Mouse (Mus musculus): Measurements from ENCODE around the gene Tbck. TPM values are rescaled to one million over a fixed set of nuclear protein-coding genes. Genes with fewer than 3 reads are reported as not detected.

The Tbck gene
- polyA plus RNA-seq, 1 experiment from 2014 or later = 28.8 TPM

DNA sequence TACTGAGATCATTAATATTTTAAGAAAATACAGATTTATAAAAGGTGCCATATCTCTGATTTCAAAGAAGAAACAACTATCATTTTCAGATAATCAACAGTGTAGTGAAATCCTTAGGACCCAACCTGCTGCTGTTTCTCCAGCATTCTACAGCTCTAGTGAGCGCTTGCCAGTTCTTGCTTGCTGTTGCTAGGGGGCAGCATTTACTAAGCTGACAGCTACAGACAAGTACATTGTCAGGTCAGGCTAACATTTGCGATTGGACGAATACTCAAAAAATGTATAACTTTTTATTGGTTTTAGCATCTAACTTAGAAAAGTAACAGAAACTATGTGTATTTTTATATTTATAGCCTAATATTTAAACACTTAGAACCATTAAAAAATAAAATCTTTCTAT is 63.1 kb downstream of the Tbck start:
- 52% methylated on average over 3 of the region's 3 CpGs for WGBS

DNA sequence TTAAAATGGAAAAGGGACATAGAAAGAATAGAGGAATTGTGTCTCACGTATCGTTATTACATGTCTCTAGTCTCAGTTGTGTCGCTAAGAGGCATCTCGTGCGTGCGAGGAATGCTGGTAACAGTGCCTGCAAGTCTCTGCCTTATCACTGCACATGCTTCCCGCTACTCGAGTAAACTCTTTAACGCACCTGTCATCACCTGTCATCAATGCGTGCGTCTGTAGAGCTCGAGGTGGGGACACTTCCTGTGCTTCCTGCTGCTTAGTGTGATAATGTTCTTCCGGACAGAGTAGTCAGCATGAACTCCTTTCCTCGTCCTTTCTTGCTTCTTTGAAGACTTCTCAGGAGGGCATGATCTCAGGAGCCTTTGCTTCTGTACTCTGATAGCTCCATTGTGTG is 63.8 kb downstream of the Tbck start:
- no peaks in the 10 kb centered on the region for H3K9me3 ChIP-seq (ENCODE audit: control insufficient read depth, low read length)
- DNase-seq (ENCODE audit: low spot score) (no peak), ATAC-seq (ENCODE audit: low FRiP score) (no peak)
- H3K4me1 ChIP-seq (replicated peaks; ENCODE audit: control insufficient read depth, insufficient read depth, low read length) = no peaks in the 10 kb centered on the region
- H3K27ac ChIP-seq (ENCODE audit: low read depth, low read length) = no peak overlapping the region
- H3K27me3 ChIP-seq (ENCODE audit: control insufficient read depth, insufficient read depth, low read length) = no peaks in the 10 kb centered on the region
- H3K9ac ChIP-seq (ENCODE audit: low read depth, low read length) = no peak overlapping the region
- H3K4me2 ChIP-seq (replicated peaks; ENCODE audit: low read depth, low read length) = no peak overlapping the region
- no peaks in the 10 kb centered on the region for H3K36me3 ChIP-seq (ENCODE audit: control insufficient read depth, insufficient read depth, low read length)
- no peak overlapping the region for H3K4me3 ChIP-seq (ENCODE audit: low read depth, low read length)
- WGBS = 78% methylated on average over 14 of the region's 14 CpGs

More for the DNA sequence above, 63.1 kb downstream of the Tbck start:
- Histone ChIP-seq H3K4me1 (replicated peaks; ENCODE audit: control insufficient read depth, insufficient read depth, low read length) (no peaks in the 10 kb centered on the region), H3K27me3 (ENCODE audit: control insufficient read depth, insufficient read depth, low read length) (no peaks in the 10 kb centered on the region), H3K27ac (ENCODE audit: low read depth, low read length) (no peak overlapping the region), H3K9me3 (ENCODE audit: control insufficient read depth, low read length) (no peaks in the 10 kb centered on the region), H3K9ac (ENCODE audit: low read depth, low read length) (no peak overlapping the region), H3K4me2 (replicated peaks; ENCODE audit: low read depth, low read length) (no peak overlapping the region), H3K4me3 (ENCODE audit: low read depth, low read length) (no peak overlapping the region), H3K36me3 (ENCODE audit: control insufficient read depth, insufficient read depth, low read length) (no peaks in the 10 kb centered on the region)
- DNase-seq (ENCODE audit: low spot score) (peak; percentile 61), ATAC-seq (ENCODE audit: low FRiP score) (peak; percentile 80)

- Histone ChIP-seq H3K4me1 (replicated peaks; ENCODE audit: control insufficient read depth, insufficient read depth, low read length) (no peaks in the 10 kb centered on the region), H3K9ac (ENCODE audit: low read depth, low read length) (no peak overlapping the region), H3K27me3 (ENCODE audit: control insufficient read depth, insufficient read depth, low read length) (no peaks in the 10 kb centered on the region), H3K9me3 (ENCODE audit: control insufficient read depth, low read length) (no peaks in the 10 kb centered on the region), H3K36me3 (ENCODE audit: control insufficient read depth, insufficient read depth, low read length) (no peaks in the 10 kb centered on the region), H3K27ac (ENCODE audit: low read depth, low read length) (no peak overlapping the region), H3K4me2 (replicated peaks; ENCODE audit: low read depth, low read length) (no peak overlapping the region), H3K4me3 (ENCODE audit: low read depth, low read length) (no peak overlapping the region)
- DNase-seq (ENCODE audit: low spot score) (no peak), ATAC-seq (ENCODE audit: low FRiP score) (no peak)
- 94% methylated on average over 3 of the region's 3 CpGs for WGBS
Observed at GRCm38 (mm10) chr3:132748750-132749149, 64.8 kb downstream of the Tbck start.

DNA sequence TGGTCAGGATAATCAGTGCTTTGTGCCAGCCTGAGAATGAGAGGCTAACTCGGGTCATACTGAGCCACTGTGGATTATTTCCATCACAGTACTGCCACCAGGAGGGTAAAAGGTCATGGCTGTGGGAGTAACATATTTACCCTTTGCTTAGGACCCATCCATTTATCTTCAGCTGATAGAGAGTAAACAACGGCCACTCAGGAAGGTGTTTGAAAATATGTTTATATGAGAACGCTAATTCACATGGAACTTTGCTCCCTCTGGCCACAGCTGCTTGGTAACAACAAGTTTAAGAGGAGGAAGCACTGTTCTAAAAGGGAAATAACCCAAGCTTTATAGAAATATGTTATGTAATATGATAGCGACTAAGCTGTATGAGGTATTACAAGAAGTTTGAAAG is 68.8 kb downstream of the Tbck start:
- no peak for ATAC-seq (ENCODE audit: low FRiP score)
- no peak for DNase-seq (ENCODE audit: low spot score)
- no peak overlapping the region for H3K4me2 ChIP-seq (replicated peaks; ENCODE audit: low read depth, low read length)
- H3K9ac ChIP-seq (ENCODE audit: low read depth, low read length) = no peak overlapping the region
- 79% methylated on average over 4 of the region's 4 CpGs for WGBS
- no peak overlapping the region for H3K27ac ChIP-seq (ENCODE audit: low read depth, low read length)
- H3K27me3 ChIP-seq (ENCODE audit: control insufficient read depth, insufficient read depth, low read length) = no peaks in the 10 kb centered on the region
- H3K9me3 ChIP-seq (ENCODE audit: control insufficient read depth, low read length) = no peaks in the 10 kb centered on the region
- no peaks in the 10 kb centered on the region for H3K4me1 ChIP-seq (replicated peaks; ENCODE audit: control insufficient read depth, insufficient read depth, low read length)
- H3K36me3 ChIP-seq (ENCODE audit: control insufficient read depth, insufficient read depth, low read length) = no peaks in the 10 kb centered on the region
- no peak overlapping the region for H3K4me3 ChIP-seq (ENCODE audit: low read depth, low read length)

- no peak for DNase-seq (ENCODE audit: low spot score)
- Histone ChIP-seq H3K9me3 (ENCODE audit: control insufficient read depth, low read length) (no peaks in the 10 kb centered on the region), H3K36me3 (ENCODE audit: control insufficient read depth, insufficient read depth, low read length) (no peaks in the 10 kb centered on the region), H3K4me2 (replicated peaks; ENCODE audit: low read depth, low read length) (no peak overlapping the region), H3K27ac (ENCODE audit: low read depth, low read length) (no peak overlapping the region), H3K9ac (ENCODE audit: low read depth, low read length) (no peak overlapping the region), H3K27me3 (ENCODE audit: control insufficient read depth, insufficient read depth, low read length) (no peaks in the 10 kb centered on the region), H3K4me3 (ENCODE audit: low read depth, low read length) (no peak overlapping the region), H3K4me1 (replicated peaks; ENCODE audit: control insufficient read depth, insufficient read depth, low read length) (no peaks in the 10 kb centered on the region)
- 95% methylated on average over 1 of the region's 1 CpGs for WGBS
- no peak for ATAC-seq (ENCODE audit: low FRiP score)
Observed at GRCm38 (mm10) chr3:132756274-132756673, 72.3 kb downstream of the Tbck start.

- no peak overlapping the region for H3K4me3 ChIP-seq (ENCODE audit: low read depth, low read length)
- ATAC-seq (ENCODE audit: low FRiP score) (peak; percentile 71), DNase-seq (ENCODE audit: low spot score) (no peak)
- no peak overlapping the region for H3K27ac ChIP-seq (ENCODE audit: low read depth, low read length)
- H3K4me1 ChIP-seq (replicated peaks; ENCODE audit: control insufficient read depth, insufficient read depth, low read length) = no peaks in the 10 kb centered on the region
- WGBS = 80% methylated on average over 17 of the region's 17 CpGs
- H3K4me2 ChIP-seq (replicated peaks; ENCODE audit: low read depth, low read length) = no peak overlapping the region
- H3K9ac ChIP-seq (ENCODE audit: low read depth, low read length) = no peak overlapping the region
- H3K27me3 ChIP-seq (ENCODE audit: control insufficient read depth, insufficient read depth, low read length) = no peaks in the 10 kb centered on the region
- H3K36me3 ChIP-seq (ENCODE audit: control insufficient read depth, insufficient read depth, low read length) = no peaks in the 10 kb centered on the region
- H3K9me3 ChIP-seq (ENCODE audit: control insufficient read depth, low read length) = no peaks in the 10 kb centered on the region
Observed at GRCm38 (mm10) chr3:132766033-132766726, 82.2 kb downstream of the Tbck start.

- WGBS = 49% methylated on average over 7 of the region's 7 CpGs
- Histone ChIP-seq H3K4me1 (replicated peaks; ENCODE audit: control insufficient read depth, insufficient read depth, low read length) (no peaks in the 10 kb centered on the region), H3K9me3 (ENCODE audit: control insufficient read depth, low read length) (no peaks in the 10 kb centered on the region), H3K9ac (ENCODE audit: low read depth, low read length) (no peak overlapping the region), H3K4me3 (ENCODE audit: low read depth, low read length) (no peak overlapping the region), H3K4me2 (replicated peaks; ENCODE audit: low read depth, low read length) (no peak overlapping the region), H3K27ac (ENCODE audit: low read depth, low read length) (no peak overlapping the region), H3K36me3 (ENCODE audit: control insufficient read depth, insufficient read depth, low read length) (no peaks in the 10 kb centered on the region), H3K27me3 (ENCODE audit: control insufficient read depth, insufficient read depth, low read length) (no peaks in the 10 kb centered on the region)
- ATAC-seq (ENCODE audit: low FRiP score) = peak; percentile 84
- peak; percentile 24 for DNase-seq (ENCODE audit: low spot score)
Observed at GRCm38 (mm10) chr3:132772054-132772453, 88.1 kb downstream of the Tbck start.

GRCm38 (mm10) chr3:132776686-132777085 is 92.7 kb downstream of the Tbck start:
- WGBS = 97% methylated on average over 7 of the region's 7 CpGs
- no peak for DNase-seq (ENCODE audit: low spot score)
- no peaks in the 10 kb centered on the region for H3K4me1 ChIP-seq (replicated peaks; ENCODE audit: control insufficient read depth, insufficient read depth, low read length)
- H3K9ac ChIP-seq (ENCODE audit: low read depth, low read length) = no peak overlapping the region
- H3K4me3 ChIP-seq (ENCODE audit: low read depth, low read length) = no peak overlapping the region
- no peaks in the 10 kb centered on the region for H3K9me3 ChIP-seq (ENCODE audit: control insufficient read depth, low read length)
- no peak for ATAC-seq (ENCODE audit: low FRiP score)
- H3K36me3 ChIP-seq (ENCODE audit: control insufficient read depth, insufficient read depth, low read length) = no peaks in the 10 kb centered on the region
- H3K4me2 ChIP-seq (replicated peaks; ENCODE audit: low read depth, low read length) = no peak overlapping the region
- no peak overlapping the region for H3K27ac ChIP-seq (ENCODE audit: low read depth, low read length)
- no peaks in the 10 kb centered on the region for H3K27me3 ChIP-seq (ENCODE audit: control insufficient read depth, insufficient read depth, low read length)

DNA sequence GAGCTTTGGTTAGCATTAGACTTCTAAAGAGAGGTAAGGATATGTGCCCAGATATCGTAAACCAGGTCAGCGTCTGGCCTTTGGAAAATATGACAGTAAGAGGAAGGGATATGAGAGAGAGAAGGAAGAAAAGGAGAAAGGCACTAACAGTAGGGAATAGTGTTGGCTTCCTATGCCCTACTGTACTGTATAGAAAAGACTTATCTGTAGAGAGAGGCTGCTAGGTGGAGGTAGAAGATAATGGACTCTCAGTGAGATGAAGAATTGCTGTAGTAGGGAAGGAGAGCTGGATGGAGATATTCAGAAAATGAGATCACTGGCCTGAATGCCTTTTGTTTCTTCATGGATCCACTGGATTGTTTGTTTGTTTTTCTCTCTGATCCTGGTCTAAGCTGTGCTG is 97.2 kb downstream of the Tbck start:
- Histone ChIP-seq H3K4me3 (ENCODE audit: low read depth, low read length) (no peak overlapping the region), H3K9me3 (ENCODE audit: control insufficient read depth, low read length) (no peaks in the 10 kb centered on the region), H3K9ac (ENCODE audit: low read depth, low read length) (no peak overlapping the region), H3K27me3 (ENCODE audit: control insufficient read depth, insufficient read depth, low read length) (no peaks in the 10 kb centered on the region), H3K27ac (ENCODE audit: low read depth, low read length) (no peak overlapping the region), H3K4me2 (replicated peaks; ENCODE audit: low read depth, low read length) (no peak overlapping the region), H3K4me1 (replicated peaks; ENCODE audit: control insufficient read depth, insufficient read depth, low read length) (no peaks in the 10 kb centered on the region), H3K36me3 (ENCODE audit: control insufficient read depth, insufficient read depth, low read length) (no peaks in the 10 kb centered on the region)
- ATAC-seq (ENCODE audit: low FRiP score) (no peak), DNase-seq (ENCODE audit: low spot score) (no peak)
- WGBS = 99% methylated on average over 2 of the region's 2 CpGs
